Mouse (Mus musculus) neural tube, embryonic 14.5 days (tissue): ENCODE measurements around the gene Plekhj1. TPM values are rescaled to one million over a fixed set of nuclear protein-coding genes. Genes with fewer than 3 reads are reported as not detected.

Experiments
- ATAC-seq: fragments of 200-750 bp; cut with Nextera tagmentation; 2 replicates; pipeline ENCODE4 v1.8.0; 2017; ENCODE audit warnings: low read depth, mild to moderate bottlenecking, moderate TSS enrichment, moderate library complexity
- H3K27ac ChIP-seq: fragments of 300-500 bp; sonication (generic); 2 replicates; pipeline ENCODE4 v1.5.1; 2014; ENCODE audit warnings: low read depth, mild to moderate bottlenecking, control low read depth, low read length, moderate library complexity, mixed read lengths
- H3K27me3 ChIP-seq: fragments of 300-500 bp; sonication (generic); 2 replicates; pipeline ENCODE4 v1.6.1; 2014; ENCODE audit warnings: low read length; ENCODE audit not compliant: control insufficient read depth, insufficient read depth
- H3K36me3 ChIP-seq: fragments of 300-500 bp; sonication (generic); 2 replicates; pipeline ENCODE4 v1.6.1; 2014; ENCODE audit warnings: low read length, mixed read lengths; ENCODE audit not compliant: control insufficient read depth, insufficient read depth
- H3K4me1 ChIP-seq: fragments of 300-500 bp; sonication (generic); 2 replicates; pipeline ENCODE4 v1.6.1; 2014; ENCODE audit warnings: low read length; ENCODE audit not compliant: control insufficient read depth, insufficient read depth
- H3K4me2 ChIP-seq: fragments of 300-500 bp; sonication (generic); 2 replicates; pipeline ENCODE4 v1.6.1; 2014; ENCODE audit warnings: mild to moderate bottlenecking, low read depth, low read length, control low read depth
- H3K4me3 ChIP-seq: fragments of 300-500 bp; sonication (generic); 2 replicates; pipeline ENCODE4 v1.5.1; 2014; ENCODE audit warnings: low read depth, low read length, control low read depth, mixed read lengths
- H3K9ac ChIP-seq: fragments of 300-500 bp; sonication (generic); replicated peaks from 2 replicates; pipeline ENCODE4 v1.6.1; 2014; ENCODE audit warnings: low read depth, mild to moderate bottlenecking, control low read depth, low read length, mixed read lengths
- H3K9me3 ChIP-seq: fragments of 300-500 bp; sonication (generic); 2 replicates; pipeline ENCODE4 v1.6.1; 2016; ENCODE audit warnings: low read length; ENCODE audit not compliant: control insufficient read depth
- WGBS: fragments of 180-500 bp; shearing (Covaris S2); extraction: QIAGEN DNeasy Blood & Tissue Kit; methylation state at CpG from one replicate; pipeline ENCODE4 v1.1.7; 2014; 5-methylcytosine and 5-hydroxymethylcytosine counted together
- polyA plus RNA-seq: library from polyadenylated mRNA; unstranded; fragments of >200 nt; fragmentation: Nextera tagmentation; extraction: Ambion mirVana; gene quantifications from 2 replicates; pipeline ENCODE4 v1.2.1, GENCODE M21; 2014

The Plekhj1 gene
- polyA plus RNA-seq, 1 experiment from 2014 or later: 126 TPM

GRCm38 (mm10) chr10:80776358-80776869, 22.0 kb downstream of the Plekhj1 start:
- Histone ChIP-seq H3K36me3 (peaks cover 80% of the 10 kb centered on the region), H3K4me3 (no peak overlapping the region), H3K9me3 (no peaks in the 10 kb centered on the region), H3K9ac (no peak overlapping the region), H3K27me3 (no peaks in the 10 kb centered on the region), H3K27ac (no peak overlapping the region), H3K4me2 (no peak overlapping the region), H3K4me1 (no peaks in the 10 kb centered on the region)
- WGBS: 90% methylated on average over 6 of the region's 6 CpGs
- ATAC-seq: no peak

GRCm38 (mm10) chr10:80775731-80776130, 22.7 kb downstream of the Plekhj1 start:
- H3K27me3 ChIP-seq: no peaks in the 10 kb centered on the region
- H3K36me3 ChIP-seq: peaks cover 75% of the 10 kb centered on the region
- ATAC-seq: no peak
- H3K27ac ChIP-seq: no peak overlapping the region
- H3K4me2 ChIP-seq: no peak overlapping the region
- 86% methylated on average over 4 of the region's 4 CpGs for WGBS
- H3K4me1 ChIP-seq: no peaks in the 10 kb centered on the region
- H3K4me3 ChIP-seq: no peak overlapping the region
- H3K9ac ChIP-seq: no peak overlapping the region
- no peaks in the 10 kb centered on the region for H3K9me3 ChIP-seq

GRCm38 (mm10) chr10:80774981-80775380, 23.4 kb downstream of the Plekhj1 start:
- H3K36me3 ChIP-seq: peaks cover 71% of the 10 kb centered on the region

GRCm38 (mm10) chr10:80774549-80774948, 23.9 kb downstream of the Plekhj1 start:
- H3K36me3 ChIP-seq: peaks cover 69% of the 10 kb centered on the region
- no peak overlapping the region for H3K9ac ChIP-seq
- no peaks in the 10 kb centered on the region for H3K9me3 ChIP-seq
- no peaks in the 10 kb centered on the region for H3K4me1 ChIP-seq
- no peaks in the 10 kb centered on the region for H3K27me3 ChIP-seq
- peak; percentile 68 for ATAC-seq
- H3K4me3 ChIP-seq: no peak overlapping the region
- H3K4me2 ChIP-seq: no peak overlapping the region
- H3K27ac ChIP-seq: no peak overlapping the region
- 77% methylated on average over 2 of the region's 2 CpGs for WGBS

More at GRCm38 (mm10) chr10:80774981-80775380, 23.4 kb downstream of the Plekhj1 start:
- no peak overlapping the region for H3K27ac ChIP-seq
- ATAC-seq: no peak
- no peak overlapping the region for H3K4me2 ChIP-seq
- H3K4me1 ChIP-seq: no peaks in the 10 kb centered on the region
- no peak overlapping the region for H3K4me3 ChIP-seq
- no peaks in the 10 kb centered on the region for H3K9me3 ChIP-seq
- H3K27me3 ChIP-seq: no peaks in the 10 kb centered on the region
- WGBS: 95% methylated on average over 4 of the region's 4 CpGs
- no peak overlapping the region for H3K9ac ChIP-seq

GRCm38 (mm10) chr10:80773816-80774215, 24.6 kb downstream of the Plekhj1 start:
- Histone ChIP-seq H3K9ac (no peak overlapping the region), H3K4me1 (no peaks in the 10 kb centered on the region), H3K9me3 (no peaks in the 10 kb centered on the region), H3K4me2 (no peak overlapping the region), H3K4me3 (no peak overlapping the region), H3K27ac (no peak overlapping the region), H3K36me3 (peaks cover 72% of the 10 kb centered on the region), H3K27me3 (no peaks in the 10 kb centered on the region)
- ATAC-seq: no peak
- 91% methylated on average over 5 of the region's 5 CpGs for WGBS

- no peaks in the 10 kb centered on the region for H3K27me3 ChIP-seq
- no peak overlapping the region for H3K4me3 ChIP-seq
- peaks cover 57% of the 10 kb centered on the region for H3K36me3 ChIP-seq
- H3K9ac ChIP-seq: no peak overlapping the region
- H3K27ac ChIP-seq: no peak overlapping the region
- ATAC-seq: no peak
- H3K4me1 ChIP-seq: no peaks in the 10 kb centered on the region
- WGBS: 94% methylated on average over 6 of the region's 6 CpGs
- H3K4me2 ChIP-seq: no peak overlapping the region
- no peaks in the 10 kb centered on the region for H3K9me3 ChIP-seq
These were observed 30.1 kb downstream of the Plekhj1 start for GRCm38 (mm10) chr10:80768365-80768764.

GRCm38 (mm10) chr10:80766161-80766815, 32.1 kb downstream of the Plekhj1 start:
- H3K4me1 ChIP-seq: no peaks in the 10 kb centered on the region
- 91% methylated on average over 10 of the region's 10 CpGs for WGBS

GRCm38 (mm10) chr10:80765746-80766145, 32.7 kb downstream of the Plekhj1 start:
- H3K9me3 ChIP-seq: no peaks in the 10 kb centered on the region
- H3K27ac ChIP-seq: no peak overlapping the region
- H3K4me3 ChIP-seq: no peak overlapping the region
- no peaks in the 10 kb centered on the region for H3K27me3 ChIP-seq
- H3K4me1 ChIP-seq: peaks cover 2% of the 10 kb centered on the region; the same call in 1 of the 2 replicates
- H3K9ac ChIP-seq: no peak overlapping the region
- 95% methylated on average over 2 of the region's 2 CpGs for WGBS
- ATAC-seq: no peak
- H3K4me2 ChIP-seq: no peak overlapping the region
- H3K36me3 ChIP-seq: peaks cover 36% of the 10 kb centered on the region

More at GRCm38 (mm10) chr10:80766161-80766815, 32.1 kb downstream of the Plekhj1 start:
- H3K4me2 ChIP-seq: no peak overlapping the region
- H3K36me3 ChIP-seq: peaks cover 36% of the 10 kb centered on the region
- no peak for ATAC-seq
- H3K4me3 ChIP-seq: no peak overlapping the region
- H3K27ac ChIP-seq: no peak overlapping the region
- no peak overlapping the region for H3K9ac ChIP-seq
- no peaks in the 10 kb centered on the region for H3K9me3 ChIP-seq
- no peaks in the 10 kb centered on the region for H3K27me3 ChIP-seq

GRCm38 (mm10) chr10:80763502-80763901, 34.9 kb downstream of the Plekhj1 start:
- 96% methylated on average over 2 of the region's 2 CpGs for WGBS
- Histone ChIP-seq H3K4me3 (no peak overlapping the region), H3K27ac (no peak overlapping the region), H3K9ac (no peak overlapping the region), H3K4me1 (peaks cover 3% of the 10 kb centered on the region; the same call in 1 of the 2 replicates), H3K9me3 (no peaks in the 10 kb centered on the region), H3K4me2 (no peak overlapping the region), H3K27me3 (no peaks in the 10 kb centered on the region), H3K36me3 (peaks cover 25% of the 10 kb centered on the region)
- no peak for ATAC-seq
